Mouse (Mus musculus) limb, embryonic 12.5 days (tissue): ENCODE measurements around the gene Rps6kc1. TPM values are rescaled to one million over a fixed set of nuclear protein-coding genes. Genes with fewer than 3 reads are reported as not detected.

Experiments
- ATAC-seq: fragments of 200-750 bp; cut with Nextera tagmentation; 2 replicates; pipeline ENCODE4 v1.8.0; 2017; ENCODE audit warnings: low read depth, moderate TSS enrichment; ENCODE audit not compliant: insufficient number of reproducible peaks, insufficient read depth, low FRiP score, low TSS enrichment
- H3K27ac ChIP-seq: fragments of 300-500 bp; sonication (generic); 2 replicates; pipeline ENCODE4 v1.5.1; 2016; ENCODE audit warnings: mild to moderate bottlenecking, moderate library complexity
- H3K27me3 ChIP-seq: fragments of 300-500 bp; sonication (generic); 2 replicates; pipeline ENCODE4 v1.6.1; 2016; ENCODE audit warnings: mild to moderate bottlenecking, moderate library complexity
- H3K36me3 ChIP-seq: fragments of 300-500 bp; sonication (generic); 2 replicates; pipeline ENCODE4 v1.6.1; 2016; ENCODE audit warnings: mild to moderate bottlenecking, moderate library complexity
- H3K4me1 ChIP-seq: fragments of 300-500 bp; sonication (generic); replicated peaks from 2 replicates; pipeline ENCODE4 v1.6.1; 2016
- H3K4me2 ChIP-seq: fragments of 300-500 bp; sonication (generic); 2 replicates; pipeline ENCODE4 v1.6.1; 2016; ENCODE audit warnings: mild to moderate bottlenecking, moderate library complexity
- H3K4me3 ChIP-seq: fragments of 300-500 bp; sonication (generic); replicated peaks from 2 replicates; pipeline ENCODE4 v1.5.1; 2016; ENCODE audit warnings: mild to moderate bottlenecking
- H3K9ac ChIP-seq: fragments of 300-500 bp; sonication (generic); replicated peaks from 2 replicates; pipeline ENCODE4 v1.6.1; 2016; ENCODE audit warnings: mild to moderate bottlenecking, moderate library complexity
- H3K9me3 ChIP-seq: fragments of 300-500 bp; sonication (generic); 2 replicates; pipeline ENCODE4 v1.6.1; 2016; ENCODE audit warnings: mild to moderate bottlenecking, moderate library complexity
- WGBS: fragments of 180-500 bp; shearing (Covaris S2); methylation state at CpG from one replicate; pipeline ENCODE4 v1.1.7; 2016; 5-methylcytosine and 5-hydroxymethylcytosine counted together
- polyA plus RNA-seq: library from polyadenylated mRNA; unstranded; fragments of >200 nt; fragmentation: Nextera tagmentation; extraction: Ambion mirVana; gene quantifications from 2 replicates; pipeline ENCODE4 v1.2.1, GENCODE M21; 2016

The Rps6kc1 gene
- polyA plus RNA-seq, 1 experiment from 2014 or later, result 17.8 TPM

- Histone ChIP-seq H3K4me3 (no peak overlapping the region), H3K4me2 (no peak overlapping the region), H3K27me3 (no peaks in the 10 kb centered on the region), H3K9ac (no peak overlapping the region), H3K36me3 (peaks cover 50% of the 10 kb centered on the region), H3K9me3 (no peaks in the 10 kb centered on the region), H3K27ac (no peak overlapping the region), H3K4me1 (no peaks in the 10 kb centered on the region)
- WGBS, result 81% methylated on average over 3 of the region's 3 CpGs
- ATAC-seq, result no peak
Measured at GRCm38 (mm10) chr1:190868790-190869189, 42.8 kb downstream of the Rps6kc1 start.

- Histone ChIP-seq H3K4me3 (no peak overlapping the region), H3K4me1 (no peaks in the 10 kb centered on the region), H3K27ac (no peak overlapping the region), H3K27me3 (no peaks in the 10 kb centered on the region), H3K36me3 (peaks cover 9% of the 10 kb centered on the region), H3K9me3 (no peaks in the 10 kb centered on the region), H3K9ac (no peak overlapping the region), H3K4me2 (no peak overlapping the region)
- WGBS, result 86% methylated on average over 5 of the region's 5 CpGs
- no peak for ATAC-seq
Measured at GRCm38 (mm10) chr1:190861626-190862025, 49.9 kb downstream of the Rps6kc1 start.

- H3K9me3 ChIP-seq, result no peaks in the 10 kb centered on the region
- no peak for ATAC-seq
- no peaks in the 10 kb centered on the region for H3K27me3 ChIP-seq
- no peak overlapping the region for H3K4me3 ChIP-seq
- H3K36me3 ChIP-seq, result peaks cover 21% of the 10 kb centered on the region; the same call in 1 of the 2 replicates
- no peaks in the 10 kb centered on the region for H3K4me1 ChIP-seq
- H3K4me2 ChIP-seq, result no peak overlapping the region
- H3K9ac ChIP-seq, result no peak overlapping the region
- 83% methylated on average over 3 of the region's 3 CpGs for WGBS
- H3K27ac ChIP-seq, result no peak overlapping the region
Measured at GRCm38 (mm10) chr1:190854465-190854864, 57.1 kb downstream of the Rps6kc1 start.

DNA sequence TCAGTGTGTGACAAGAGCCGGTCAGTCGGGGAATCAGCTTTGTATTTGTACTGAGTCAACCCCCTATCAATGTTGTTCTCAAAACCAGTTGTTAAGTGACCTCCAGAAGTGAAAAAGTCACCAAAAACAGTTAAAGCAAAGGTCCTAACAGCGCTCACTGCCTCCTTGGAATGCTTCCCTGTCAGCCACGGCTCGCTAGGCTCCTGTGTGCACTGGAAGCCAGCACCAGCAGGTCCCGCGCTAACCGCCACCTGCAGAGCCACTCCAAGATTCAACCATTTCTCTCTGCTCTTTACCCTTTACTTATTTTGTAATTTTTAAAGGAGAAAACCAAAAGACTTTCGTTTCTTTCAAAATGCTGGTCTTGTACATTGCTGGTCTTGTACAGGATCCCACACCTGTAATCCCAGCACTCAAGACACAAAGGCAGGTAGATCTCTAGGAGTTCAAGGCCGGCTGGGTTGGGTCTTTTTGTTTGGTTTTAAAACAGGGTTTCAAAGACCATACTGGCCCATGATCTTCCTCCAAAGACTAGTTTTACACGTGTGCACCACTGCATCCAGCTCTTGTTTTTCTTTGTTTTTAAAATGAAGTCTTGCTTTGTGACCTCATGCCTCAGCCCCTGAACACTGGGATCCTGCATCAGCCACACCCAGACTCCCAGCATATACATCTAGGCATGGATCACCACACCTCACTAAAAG lies 62.3 kb downstream of the Rps6kc1 start:
- Histone ChIP-seq H3K4me3 (no peak overlapping the region), H3K4me1 (no peaks in the 10 kb centered on the region), H3K27ac (no peak overlapping the region), H3K4me2 (no peak overlapping the region), H3K9ac (no peak overlapping the region), H3K27me3 (no peaks in the 10 kb centered on the region), H3K36me3 (peaks cover 9% of the 10 kb centered on the region; the same call in 1 of the 2 replicates), H3K9me3 (no peaks in the 10 kb centered on the region)
- 88% methylated on average over 11 of the region's 11 CpGs for WGBS
- no peak for ATAC-seq

- Histone ChIP-seq H3K4me1 (no peaks in the 10 kb centered on the region), H3K36me3 (peaks cover 14% of the 10 kb centered on the region; the same call in 1 of the 2 replicates), H3K9ac (no peak overlapping the region), H3K27ac (no peak overlapping the region), H3K9me3 (no peaks in the 10 kb centered on the region), H3K4me3 (no peak overlapping the region), H3K4me2 (no peak overlapping the region), H3K27me3 (no peaks in the 10 kb centered on the region)
- ATAC-seq, result no peak
- WGBS, result 66% methylated on average over 3 of the region's 3 CpGs
Measured at GRCm38 (mm10) chr1:190848676-190849075, 62.9 kb downstream of the Rps6kc1 start.

GRCm38 (mm10) chr1:190846956-190847355 lies 64.6 kb downstream of the Rps6kc1 start:
- no peak for ATAC-seq
- Histone ChIP-seq H3K9me3 (no peaks in the 10 kb centered on the region), H3K27ac (no peak overlapping the region), H3K27me3 (no peaks in the 10 kb centered on the region), H3K4me3 (no peak overlapping the region), H3K4me1 (no peaks in the 10 kb centered on the region), H3K4me2 (no peak overlapping the region), H3K36me3 (peaks cover 22% of the 10 kb centered on the region), H3K9ac (no peak overlapping the region)
- WGBS, result 83% methylated on average over 3 of the region's 3 CpGs

GRCm38 (mm10) chr1:190846074-190846730 lies 65.4 kb downstream of the Rps6kc1 start:
- ATAC-seq, result no peak
- H3K4me2 ChIP-seq, result no peak overlapping the region
- no peak overlapping the region for H3K27ac ChIP-seq
- H3K4me1 ChIP-seq, result no peaks in the 10 kb centered on the region
- no peaks in the 10 kb centered on the region for H3K27me3 ChIP-seq
- no peaks in the 10 kb centered on the region for H3K9me3 ChIP-seq
- 90% methylated on average over 11 of the region's 11 CpGs for WGBS
- H3K36me3 ChIP-seq, result peaks cover 30% of the 10 kb centered on the region
- H3K4me3 ChIP-seq, result no peak overlapping the region
- no peak overlapping the region for H3K9ac ChIP-seq

DNA sequence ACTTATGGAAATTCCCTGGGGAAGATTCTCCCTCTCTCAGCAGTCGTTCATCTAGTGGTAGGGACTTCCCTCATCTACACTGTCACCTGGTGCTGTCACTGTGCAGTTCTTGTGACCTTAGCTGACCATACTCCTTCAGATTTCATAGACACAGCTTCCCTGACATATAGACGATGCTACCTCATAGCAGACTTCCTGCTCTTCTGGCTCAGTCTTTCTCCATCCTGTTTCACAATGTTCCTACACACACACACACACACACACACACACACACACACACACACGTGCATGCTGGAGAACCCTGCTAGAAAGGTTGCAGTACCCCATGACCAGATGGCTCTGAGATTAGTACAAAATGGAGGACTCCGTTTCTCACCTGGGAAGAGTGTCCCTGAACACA lies 66.2 kb downstream of the Rps6kc1 start:
- H3K4me3 ChIP-seq, result no peak overlapping the region
- no peaks in the 10 kb centered on the region for H3K27me3 ChIP-seq
- H3K4me1 ChIP-seq, result no peaks in the 10 kb centered on the region
- peaks cover 32% of the 10 kb centered on the region for H3K36me3 ChIP-seq
- H3K9me3 ChIP-seq, result no peaks in the 10 kb centered on the region
- no peak overlapping the region for H3K27ac ChIP-seq
- H3K9ac ChIP-seq, result no peak overlapping the region
- H3K4me2 ChIP-seq, result no peak overlapping the region
- no peak for ATAC-seq
- WGBS, result 79% methylated on average over 4 of the region's 4 CpGs

- WGBS, result 91% methylated on average over 11 of the region's 11 CpGs
- ATAC-seq, result no peak
Measured at GRCm38 (mm10) chr1:190844356-190844755, 67.2 kb downstream of the Rps6kc1 start.

DNA sequence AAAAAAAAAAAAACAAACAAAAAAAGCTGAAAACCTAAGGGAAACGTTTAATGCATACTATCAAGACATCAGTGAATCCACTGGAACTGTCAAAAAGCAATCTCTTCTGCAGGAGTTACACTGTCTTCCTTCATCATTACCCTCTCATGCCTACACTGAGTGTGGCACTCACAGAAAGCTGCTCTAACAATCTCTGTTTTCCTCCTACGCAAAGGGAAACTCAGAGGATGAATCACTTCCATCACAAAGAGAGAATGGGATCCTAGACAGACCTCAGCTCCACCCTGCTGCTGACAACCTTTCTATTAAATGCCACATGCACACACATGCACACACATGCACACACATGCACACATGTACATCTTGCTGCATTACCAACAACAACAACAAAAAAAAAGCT lies 75.5 kb downstream of the Rps6kc1 start:
- peaks cover 22% of the 10 kb centered on the region for H3K36me3 ChIP-seq
- 90% methylated on average over 2 of the region's 2 CpGs for WGBS

More at GRCm38 (mm10) chr1:190844356-190844755, 67.2 kb downstream of the Rps6kc1 start:
- Histone ChIP-seq H3K27me3 (no peaks in the 10 kb centered on the region), H3K4me2 (no peak overlapping the region), H3K9ac (no peak overlapping the region), H3K4me1 (no peaks in the 10 kb centered on the region), H3K9me3 (no peaks in the 10 kb centered on the region), H3K27ac (no peak overlapping the region), H3K4me3 (no peak overlapping the region), H3K36me3 (peaks cover 38% of the 10 kb centered on the region)

DNA sequence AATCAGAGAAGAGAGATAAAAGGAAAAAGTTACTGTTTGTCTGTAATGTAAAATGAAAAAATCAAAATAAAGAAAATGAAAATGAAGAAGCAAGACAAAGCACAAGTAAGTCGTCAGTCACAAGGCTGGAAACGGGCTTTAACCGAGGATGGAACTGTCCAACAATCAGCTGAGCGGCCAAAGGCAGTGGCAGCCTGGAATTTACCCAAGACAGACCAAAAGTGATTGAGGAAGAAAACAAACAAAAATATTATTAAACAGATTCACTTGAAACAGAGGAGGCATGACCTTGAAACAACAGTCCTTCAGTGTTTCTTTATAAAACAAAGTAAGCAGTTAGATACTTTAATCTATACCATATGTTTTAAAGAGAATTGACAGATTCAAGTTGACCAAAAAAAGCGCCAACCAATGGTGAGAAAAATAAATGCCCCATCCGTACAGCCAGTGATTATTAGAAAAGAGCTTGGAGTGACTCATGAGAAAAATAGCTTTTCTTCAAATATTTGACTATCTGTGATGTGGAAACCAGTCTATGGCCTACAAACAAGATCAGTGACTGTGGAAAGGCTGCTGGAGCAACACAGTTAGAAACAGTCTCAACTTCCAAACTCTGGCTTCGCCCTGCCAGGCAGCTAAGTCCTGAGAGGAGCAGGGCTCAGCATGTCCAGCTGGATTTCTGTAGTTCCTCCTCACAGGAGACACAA lies 77.2 kb downstream of the Rps6kc1 start:
- no peaks in the 10 kb centered on the region for H3K27me3 ChIP-seq
- no peaks in the 10 kb centered on the region for H3K9me3 ChIP-seq
- no peak overlapping the region for H3K4me3 ChIP-seq
- no peak overlapping the region for H3K4me2 ChIP-seq
- H3K36me3 ChIP-seq, result peaks cover 21% of the 10 kb centered on the region
- H3K4me1 ChIP-seq, result peaks cover 11% of the 10 kb centered on the region
- no peak overlapping the region for H3K27ac ChIP-seq
- 83% methylated on average over 7 of the region's 7 CpGs for WGBS
- no peak overlapping the region for H3K9ac ChIP-seq
- no peak for ATAC-seq

More for the DNA sequence above, 75.5 kb downstream of the Rps6kc1 start:
- H3K4me3 ChIP-seq, result no peak overlapping the region
- no peak overlapping the region for H3K4me2 ChIP-seq
- H3K9me3 ChIP-seq, result no peaks in the 10 kb centered on the region
- H3K4me1 ChIP-seq, result peaks cover 11% of the 10 kb centered on the region
- no peaks in the 10 kb centered on the region for H3K27me3 ChIP-seq
- H3K9ac ChIP-seq, result no peak overlapping the region
- no peak overlapping the region for H3K27ac ChIP-seq
- no peak for ATAC-seq
